Mouse (Mus musculus) cerebellum, postnatal 10 days (tissue): ENCODE measurements around the gene Emc10.

ENCODE experiments used
- DNase-seq, 2 experiments: peaks; one replicate each; pipeline ENCODE4 v3.0.0; 2021; ENCODE audit warnings: mixed read lengths in 2 of 2

Gene Emc10

GRCm38 (mm10) chr7:44484841-44485571 is 11.3 kb downstream of the Emc10 start:
- peak; percentile 91 to 94 for DNase-seq

GRCm38 (mm10) chr7:44484109-44484508 is 12.2 kb downstream of the Emc10 start:
- no peak for DNase-seq

- no peak for DNase-seq
Measured at GRCm38 (mm10) chr7:44482836-44483435, 13.4 kb downstream of the Emc10 start.

- DNase-seq, result peak in 1 of 2 experiments; percentile 16
Measured at GRCm38 (mm10) chr7:44475046-44475614, 21.2 kb downstream of the Emc10 start.

- peak in 1 of 2 experiments; percentile 73 for DNase-seq
Measured at GRCm38 (mm10) chr7:44474419-44474818, 21.9 kb downstream of the Emc10 start.

GRCm38 (mm10) chr7:44472961-44473646 is 23.2 kb downstream of the Emc10 start:
- DNase-seq, result no peak

- DNase-seq, result no peak
Measured at GRCm38 (mm10) chr7:44472558-44472885, 23.8 kb downstream of the Emc10 start.

GRCm38 (mm10) chr7:44471880-44472557 is 24.3 kb downstream of the Emc10 start:
- DNase-seq, result no peak

GRCm38 (mm10) chr7:44470696-44471612 is 25.4 kb downstream of the Emc10 start:
- no peak for DNase-seq

GRCm38 (mm10) chr7:44469677-44470675 is 26.4 kb downstream of the Emc10 start:
- DNase-seq, result no peak

- no peak for DNase-seq
Measured at GRCm38 (mm10) chr7:44468644-44469285, 27.6 kb downstream of the Emc10 start.

GRCm38 (mm10) chr7:44467811-44468411 is 28.4 kb downstream of the Emc10 start, which contains the start of gene Josd2:
TSS of gene Josd2 (plus strand) at chr7:44467980.
- peak; percentile 93 to 96 for DNase-seq

- DNase-seq, result no peak
Measured at GRCm38 (mm10) chr7:44466888-44467311, 29.4 kb downstream of the Emc10 start.

- DNase-seq, result peak; percentile 33 to 35
Measured at GRCm38 (mm10) chr7:44466006-44466887, 30.1 kb downstream of the Emc10 start.

GRCm38 (mm10) chr7:44465111-44465510 is 31.2 kb downstream of the Emc10 start, which contains the start of gene Aspdh:
TSS of gene Aspdh (plus strand) at chr7:44465391.
- peak; percentile 64 to 67 for DNase-seq

GRCm38 (mm10) chr7:44464511-44464910 is 31.8 kb downstream of the Emc10 start:
- DNase-seq, result peak; percentile 98 to 99

- DNase-seq, result peak in 1 of 2 experiments; percentile 29
Measured at GRCm38 (mm10) chr7:44463556-44464225, 32.6 kb downstream of the Emc10 start.

GRCm38 (mm10) chr7:44463056-44463425 is 33.3 kb downstream of the Emc10 start:
- no peak for DNase-seq
